Mouse (Mus musculus): ENCODE measurements around the gene Fbxo36. TPM values are rescaled to one million over a fixed set of nuclear protein-coding genes. Genes with fewer than 3 reads are reported as not detected.

Fbxo36 gene
- polyA plus RNA-seq, 1 experiment: 2.4 TPM

DNA sequence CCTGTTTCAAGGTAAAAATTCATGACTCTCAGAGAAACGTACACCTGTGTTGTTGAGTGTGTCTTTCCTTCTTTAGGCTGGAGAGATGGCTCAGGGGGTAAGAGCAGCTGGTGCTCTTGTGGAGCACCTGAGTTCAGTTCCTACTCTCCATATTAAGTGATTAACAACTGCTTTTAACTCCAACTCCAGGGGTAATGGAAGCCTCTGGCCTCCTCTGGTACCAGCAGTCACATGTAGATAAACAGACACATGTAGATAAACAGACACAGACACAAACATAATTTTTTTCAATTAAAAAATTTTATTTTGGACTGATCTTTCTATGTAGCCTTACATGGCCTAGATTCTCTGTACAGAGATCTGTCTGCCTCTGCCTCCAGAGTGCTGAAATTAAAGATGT is 14.1 kb downstream of the Fbxo36 start:
- TF ChIP-seq POLR2A (IDR thresholded peaks at IDR 0.05; ENCODE audit: control insufficient read depth, extremely low read depth, insufficient read depth, low read length, poor library complexity) (no peak), CTCF (IDR thresholded peaks at IDR 0.05; ENCODE audit: borderline replicate concordance, control insufficient read depth, extremely low read depth, insufficient read depth, low read length, poor library complexity) (no peak)
- no peaks in the 10 kb centered on the region for H3K27me3 ChIP-seq (ENCODE audit: control insufficient read depth, insufficient read depth, low read length)
- no peak for DNase-seq
- no peaks in the 10 kb centered on the region for H3K36me3 ChIP-seq (ENCODE audit: control insufficient read depth, insufficient read depth, low read length)
- 93% methylated on average over 1 of the region's 1 CpGs for WGBS
- H3K4me1 ChIP-seq (replicated peaks; ENCODE audit: control insufficient read depth, insufficient read depth, low read length): no peaks in the 10 kb centered on the region
- H3K27ac ChIP-seq (ENCODE audit: control insufficient read depth, insufficient read depth, low read length): no peak overlapping the region
- H3K4me3 ChIP-seq (ENCODE audit: control insufficient read depth, insufficient read depth, low read length): no peak overlapping the region

- TF ChIP-seq POLR2A (IDR thresholded peaks at IDR 0.05; ENCODE audit: control insufficient read depth, extremely low read depth, insufficient read depth, low read length, poor library complexity) (no peak), CTCF (IDR thresholded peaks at IDR 0.05; ENCODE audit: borderline replicate concordance, control insufficient read depth, extremely low read depth, insufficient read depth, low read length, poor library complexity) (no peak)
- no peak for DNase-seq
- Histone ChIP-seq H3K27ac (ENCODE audit: control insufficient read depth, insufficient read depth, low read length) (no peak overlapping the region), H3K27me3 (ENCODE audit: control insufficient read depth, insufficient read depth, low read length) (no peaks in the 10 kb centered on the region), H3K36me3 (ENCODE audit: control insufficient read depth, insufficient read depth, low read length) (no peaks in the 10 kb centered on the region), H3K4me1 (replicated peaks; ENCODE audit: control insufficient read depth, insufficient read depth, low read length) (no peaks in the 10 kb centered on the region), H3K4me3 (ENCODE audit: control insufficient read depth, insufficient read depth, low read length) (no peak overlapping the region)
- 91% methylated on average over 2 of the region's 2 CpGs for WGBS
These were observed 15.3 kb downstream of the Fbxo36 start for GRCm38 (mm10) chr1:84854966-84855365.

GRCm38 (mm10) chr1:84855756-84856155 is 16.1 kb downstream of the Fbxo36 start:
- no peak for TF ChIP-seq POLR2A (IDR thresholded peaks at IDR 0.05; ENCODE audit: control insufficient read depth, extremely low read depth, insufficient read depth, low read length, poor library complexity)
- no peak for TF ChIP-seq CTCF (IDR thresholded peaks at IDR 0.05; ENCODE audit: borderline replicate concordance, control insufficient read depth, extremely low read depth, insufficient read depth, low read length, poor library complexity)
- no peaks in the 10 kb centered on the region for H3K4me1 ChIP-seq (replicated peaks; ENCODE audit: control insufficient read depth, insufficient read depth, low read length)
- no peaks in the 10 kb centered on the region for H3K27me3 ChIP-seq (ENCODE audit: control insufficient read depth, insufficient read depth, low read length)
- 91% methylated on average over 2 of the region's 2 CpGs for WGBS
- H3K27ac ChIP-seq (ENCODE audit: control insufficient read depth, insufficient read depth, low read length): no peak overlapping the region
- H3K4me3 ChIP-seq (ENCODE audit: control insufficient read depth, insufficient read depth, low read length): no peak overlapping the region
- H3K36me3 ChIP-seq (ENCODE audit: control insufficient read depth, insufficient read depth, low read length): no peaks in the 10 kb centered on the region
- DNase-seq: no peak

DNA sequence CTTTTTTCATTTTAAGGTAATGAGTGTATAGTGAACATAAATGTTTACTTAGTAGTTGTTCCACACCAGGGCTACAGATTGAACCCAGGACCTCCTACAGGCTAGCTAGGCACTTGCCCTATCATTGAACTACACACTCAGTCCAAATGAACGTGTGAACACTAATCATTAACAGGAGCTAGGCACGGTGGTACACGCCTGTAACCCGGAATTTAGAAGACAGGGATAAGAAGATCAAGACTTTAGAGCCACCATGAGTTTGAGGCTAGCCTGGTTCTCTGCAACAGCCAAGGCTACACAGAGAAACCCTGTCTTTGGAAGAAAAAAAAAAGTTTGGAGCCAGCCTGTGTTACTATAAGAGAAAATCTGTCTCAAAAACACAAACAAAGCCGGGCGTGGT is 20.0 kb downstream of the Fbxo36 start:
- Histone ChIP-seq H3K36me3 (ENCODE audit: control insufficient read depth, insufficient read depth, low read length) (no peaks in the 10 kb centered on the region), H3K27ac (ENCODE audit: control insufficient read depth, insufficient read depth, low read length) (no peak overlapping the region), H3K27me3 (ENCODE audit: control insufficient read depth, insufficient read depth, low read length) (no peaks in the 10 kb centered on the region), H3K4me3 (ENCODE audit: control insufficient read depth, insufficient read depth, low read length) (no peak overlapping the region), H3K4me1 (replicated peaks; ENCODE audit: control insufficient read depth, insufficient read depth, low read length) (no peaks in the 10 kb centered on the region)
- TF ChIP-seq CTCF (IDR thresholded peaks at IDR 0.05; ENCODE audit: borderline replicate concordance, control insufficient read depth, extremely low read depth, insufficient read depth, low read length, poor library complexity): no peak
- no peak for TF ChIP-seq POLR2A (IDR thresholded peaks at IDR 0.05; ENCODE audit: control insufficient read depth, extremely low read depth, insufficient read depth, low read length, poor library complexity)
- WGBS: 97% methylated on average over 6 of the region's 6 CpGs
- no peak for DNase-seq

DNA sequence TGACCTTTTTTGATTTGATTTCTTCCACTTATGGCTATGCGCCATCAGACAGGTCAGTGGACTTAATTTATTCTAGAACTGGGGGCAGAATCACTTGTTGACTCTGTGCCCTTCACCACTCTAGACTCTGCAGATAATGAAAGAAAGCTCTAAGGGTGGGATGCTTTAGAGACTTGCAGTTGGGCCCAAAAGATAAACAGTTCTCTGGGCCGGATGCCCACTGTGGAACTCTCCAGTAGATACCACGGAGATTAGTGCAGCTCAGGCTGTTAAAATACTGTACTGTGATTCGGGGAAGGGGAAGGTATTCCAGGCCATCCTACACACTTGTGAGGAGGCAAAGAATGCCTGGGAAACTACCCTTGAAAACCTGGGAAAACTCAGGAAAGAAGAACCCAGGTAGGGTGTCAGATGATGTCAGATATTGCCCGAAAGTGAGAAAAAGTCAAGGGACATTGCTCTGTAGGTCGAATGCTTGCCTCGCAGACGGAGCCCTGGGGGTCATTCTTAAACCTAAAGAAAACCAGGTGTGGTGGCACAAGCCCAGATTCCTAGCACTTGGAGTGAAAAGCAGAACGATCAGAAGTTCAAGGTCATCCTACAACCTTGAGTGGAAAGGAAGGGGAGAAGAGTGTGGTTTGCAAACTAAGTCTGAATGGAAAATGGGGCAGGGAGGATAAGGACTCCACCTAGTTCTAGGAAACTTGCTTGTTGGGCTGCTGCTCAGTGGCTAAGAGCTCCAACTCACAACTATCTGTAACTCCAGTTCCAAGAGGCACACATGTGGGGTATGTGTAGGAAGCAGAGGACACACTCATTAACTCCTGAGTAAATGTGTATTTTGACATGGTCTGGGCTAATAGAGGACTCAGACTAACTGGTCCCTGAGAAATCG is 21.0 kb downstream of the Fbxo36 start:
- DNase-seq: no peak
- no peaks in the 10 kb centered on the region for H3K36me3 ChIP-seq (ENCODE audit: control insufficient read depth, insufficient read depth, low read length)
- H3K27me3 ChIP-seq (ENCODE audit: control insufficient read depth, insufficient read depth, low read length): no peaks in the 10 kb centered on the region
- H3K27ac ChIP-seq (ENCODE audit: control insufficient read depth, insufficient read depth, low read length): no peak overlapping the region
- no peak for TF ChIP-seq POLR2A (IDR thresholded peaks at IDR 0.05; ENCODE audit: control insufficient read depth, extremely low read depth, insufficient read depth, low read length, poor library complexity)
- TF ChIP-seq CTCF (IDR thresholded peaks at IDR 0.05; ENCODE audit: borderline replicate concordance, control insufficient read depth, extremely low read depth, insufficient read depth, low read length, poor library complexity): no peak
- no peaks in the 10 kb centered on the region for H3K4me1 ChIP-seq (replicated peaks; ENCODE audit: control insufficient read depth, insufficient read depth, low read length)
- 87% methylated on average over 10 of the region's 10 CpGs for WGBS
- H3K4me3 ChIP-seq (ENCODE audit: control insufficient read depth, insufficient read depth, low read length): no peak overlapping the region

- Histone ChIP-seq H3K27me3 (ENCODE audit: control insufficient read depth, insufficient read depth, low read length) (no peaks in the 10 kb centered on the region), H3K4me3 (ENCODE audit: control insufficient read depth, insufficient read depth, low read length) (no peak overlapping the region), H3K27ac (ENCODE audit: control insufficient read depth, insufficient read depth, low read length) (no peak overlapping the region), H3K36me3 (ENCODE audit: control insufficient read depth, insufficient read depth, low read length) (no peaks in the 10 kb centered on the region), H3K4me1 (replicated peaks; ENCODE audit: control insufficient read depth, insufficient read depth, low read length) (no peaks in the 10 kb centered on the region)
- DNase-seq: no peak
- TF ChIP-seq CTCF (IDR thresholded peaks at IDR 0.05; ENCODE audit: borderline replicate concordance, control insufficient read depth, extremely low read depth, insufficient read depth, low read length, poor library complexity): no peak
- WGBS: 92% methylated on average over 1 of the region's 1 CpGs
These were observed 21.6 kb downstream of the Fbxo36 start for GRCm38 (mm10) chr1:84861255-84861630.
